Mouse (Mus musculus): ENCODE results near the gene 1700003F12Rik. TPM values are rescaled to one million over a fixed set of nuclear protein-coding genes. Genes with fewer than 3 reads are reported as not detected.

1700003F12Rik gene
- polyA plus RNA-seq, 1 experiment from 2014 or later: 1.1 TPM

DNA sequence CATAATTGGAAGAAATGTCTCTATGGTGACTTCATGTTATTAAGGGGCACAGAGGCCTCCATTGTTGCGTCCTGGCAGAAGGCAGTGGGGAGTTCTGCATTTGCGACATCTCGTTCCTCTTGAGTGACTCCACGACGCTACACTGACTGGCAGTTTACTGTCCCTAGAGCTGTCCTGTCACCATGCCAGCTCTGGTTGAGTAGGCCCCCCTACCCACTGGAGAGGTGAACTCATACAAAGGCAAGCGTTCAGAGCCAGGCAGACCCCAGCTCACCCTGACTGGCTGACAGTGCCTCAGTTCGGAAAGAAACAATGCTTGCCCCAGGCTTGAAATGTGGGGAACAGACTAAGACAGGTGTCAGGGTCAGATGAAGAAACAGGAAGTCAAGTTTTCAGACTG lies 27.4 kb downstream of the 1700003F12Rik start:
- 33% methylated on average over 7 of the region's 7 CpGs for WGBS
- Histone ChIP-seq H3K4me2 (ENCODE audit: low read length) (no peak overlapping the region), H3K4me3 (replicated peaks; ENCODE audit: low read depth, low read length) (no peak overlapping the region), H3K36me3 (ENCODE audit: control insufficient read depth, insufficient read depth, low read length) (no peaks in the 10 kb centered on the region), H3K4me1 (ENCODE audit: control insufficient read depth, insufficient read depth, low read length) (peaks cover 12% of the 10 kb centered on the region), H3K27ac (replicated peaks; ENCODE audit: low read depth, low read length) (0 out of 2 replicates have a peak overlapping the region, but pooled peaks have one; percentile 5), H3K27me3 (ENCODE audit: control insufficient read depth, insufficient read depth, low read length) (no peaks in the 10 kb centered on the region), H3K9me3 (ENCODE audit: control insufficient read depth, low read length) (no peaks in the 10 kb centered on the region), H3K9ac (replicated peaks; ENCODE audit: low read length) (no peak overlapping the region)
- no peak for ATAC-seq (ENCODE audit: low FRiP score, low TSS enrichment)
- no peak for DNase-seq

DNA sequence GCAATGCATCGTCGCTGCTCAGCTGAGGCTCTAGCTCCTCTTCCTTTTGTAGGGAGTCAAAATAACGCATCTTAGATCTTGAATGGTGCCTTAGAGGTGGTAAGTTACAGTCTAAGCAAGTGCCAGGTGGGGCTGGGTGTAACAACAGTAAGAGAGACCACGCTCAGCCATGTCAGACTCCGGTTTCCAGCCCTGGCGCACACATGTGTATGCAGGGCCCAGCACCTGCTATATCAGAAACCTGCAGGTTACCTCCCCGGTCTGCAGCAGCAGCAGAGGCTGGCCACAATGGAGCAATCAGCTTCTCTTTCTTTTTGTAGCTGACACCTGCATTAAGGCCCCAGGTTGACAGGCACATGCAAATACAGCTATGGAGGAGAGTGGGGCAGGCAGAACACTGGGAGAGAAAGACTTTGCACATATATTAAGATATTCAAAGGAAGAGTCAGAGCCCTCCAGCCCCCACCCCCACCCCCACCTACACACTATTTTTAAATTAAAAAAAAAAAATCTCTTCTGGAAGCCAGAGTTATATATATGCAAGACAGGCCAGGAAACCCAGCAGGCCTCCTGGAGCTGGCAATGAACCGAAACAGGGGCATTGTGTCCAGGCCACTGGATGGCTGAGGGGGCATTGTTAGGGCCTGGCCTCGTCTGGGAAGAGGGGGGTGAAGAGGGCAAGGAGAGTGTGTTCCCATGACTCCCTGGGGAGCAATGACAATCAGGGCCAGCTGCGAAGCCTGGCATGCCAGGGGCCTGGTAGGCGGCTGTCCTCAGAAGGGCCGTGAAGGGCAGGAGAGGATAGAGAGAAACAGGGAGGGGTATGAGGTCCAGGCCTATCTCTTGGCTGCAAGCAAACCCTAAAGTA lies 30.2 kb downstream of the 1700003F12Rik start:
- peak overlapping the region; percentile 73 for H3K27ac ChIP-seq (replicated peaks; ENCODE audit: low read depth, low read length)
- ATAC-seq (ENCODE audit: low FRiP score, low TSS enrichment): peak; percentile 82
- H3K9me3 ChIP-seq (ENCODE audit: control insufficient read depth, low read length): no peaks in the 10 kb centered on the region
- 12% methylated on average over 12 of the region's 12 CpGs for WGBS
- H3K4me3 ChIP-seq (replicated peaks; ENCODE audit: low read depth, low read length): no peak overlapping the region
- no peaks in the 10 kb centered on the region for H3K36me3 ChIP-seq (ENCODE audit: control insufficient read depth, insufficient read depth, low read length)
- peaks cover 12% of the 10 kb centered on the region for H3K4me1 ChIP-seq (ENCODE audit: control insufficient read depth, insufficient read depth, low read length)
- no peak overlapping the region; the same call in 1 of the 2 replicates for H3K9ac ChIP-seq (replicated peaks; ENCODE audit: low read length)
- no peaks in the 10 kb centered on the region for H3K27me3 ChIP-seq (ENCODE audit: control insufficient read depth, insufficient read depth, low read length)
- no peak overlapping the region for H3K4me2 ChIP-seq (ENCODE audit: low read length)
- DNase-seq: peak; percentile 71

DNA sequence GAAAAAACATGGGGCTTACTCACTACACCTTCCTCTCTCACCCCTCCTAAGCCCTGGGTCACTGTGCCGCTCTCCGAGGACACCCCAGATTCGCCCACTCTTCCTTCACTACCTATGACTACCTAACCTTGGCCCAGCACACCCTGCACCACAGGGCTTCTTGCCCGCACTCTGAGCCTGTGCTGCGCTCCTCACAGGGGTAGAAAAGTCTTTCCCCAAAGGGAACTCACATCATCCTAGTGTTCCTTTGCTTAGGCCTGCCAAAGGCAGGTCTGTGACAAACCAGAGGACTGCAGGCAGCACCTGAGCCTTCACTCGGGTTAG lies 30.8 kb downstream of the 1700003F12Rik start:
- H3K27me3 ChIP-seq (ENCODE audit: control insufficient read depth, insufficient read depth, low read length): no peaks in the 10 kb centered on the region
- no peak overlapping the region for H3K4me2 ChIP-seq (ENCODE audit: low read length)
- no peak overlapping the region for H3K4me3 ChIP-seq (replicated peaks; ENCODE audit: low read depth, low read length)
- peak overlapping the region; percentile 68 for H3K27ac ChIP-seq (replicated peaks; ENCODE audit: low read depth, low read length)
- DNase-seq (no peak), ATAC-seq (ENCODE audit: low FRiP score, low TSS enrichment) (peak; percentile 58)
- H3K4me1 ChIP-seq (ENCODE audit: control insufficient read depth, insufficient read depth, low read length): peaks cover 12% of the 10 kb centered on the region
- WGBS: 38% methylated on average over 6 of the region's 6 CpGs
- H3K36me3 ChIP-seq (ENCODE audit: control insufficient read depth, insufficient read depth, low read length): no peaks in the 10 kb centered on the region
- H3K9me3 ChIP-seq (ENCODE audit: control insufficient read depth, low read length): no peaks in the 10 kb centered on the region
- no peak overlapping the region for H3K9ac ChIP-seq (replicated peaks; ENCODE audit: low read length)

DNA sequence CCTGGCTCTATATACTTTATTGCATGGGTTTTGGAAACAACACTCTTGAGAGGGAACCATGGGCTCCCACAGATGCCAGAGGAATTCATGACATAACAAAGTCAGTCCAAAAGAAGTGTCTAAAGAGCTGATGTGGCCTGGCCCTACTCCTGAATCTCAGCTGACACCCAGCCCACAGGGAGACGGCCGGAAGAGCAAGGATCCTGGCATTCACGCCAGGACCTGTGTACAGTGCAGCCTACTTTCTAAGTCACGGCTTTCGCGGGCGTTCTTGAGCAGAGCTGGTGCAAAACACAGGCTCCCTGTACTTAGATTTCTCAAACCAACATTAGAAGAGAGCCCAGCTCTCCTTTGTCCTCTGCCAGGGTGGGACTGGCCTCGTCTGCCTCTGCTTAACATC lies 33.7 kb downstream of the 1700003F12Rik start:
- DNase-seq (no peak), ATAC-seq (ENCODE audit: low FRiP score, low TSS enrichment) (no peak)
- H3K4me1 ChIP-seq (ENCODE audit: control insufficient read depth, insufficient read depth, low read length): peaks cover 20% of the 10 kb centered on the region
- WGBS: 77% methylated on average over 8 of the region's 8 CpGs
- H3K9ac ChIP-seq (replicated peaks; ENCODE audit: low read length): no peak overlapping the region
- H3K27ac ChIP-seq (replicated peaks; ENCODE audit: low read depth, low read length): no peak overlapping the region
- no peaks in the 10 kb centered on the region for H3K27me3 ChIP-seq (ENCODE audit: control insufficient read depth, insufficient read depth, low read length)
- H3K4me2 ChIP-seq (ENCODE audit: low read length): no peak overlapping the region
- no peaks in the 10 kb centered on the region for H3K9me3 ChIP-seq (ENCODE audit: control insufficient read depth, low read length)
- no peak overlapping the region for H3K4me3 ChIP-seq (replicated peaks; ENCODE audit: low read depth, low read length)
- H3K36me3 ChIP-seq (ENCODE audit: control insufficient read depth, insufficient read depth, low read length): no peaks in the 10 kb centered on the region

DNA sequence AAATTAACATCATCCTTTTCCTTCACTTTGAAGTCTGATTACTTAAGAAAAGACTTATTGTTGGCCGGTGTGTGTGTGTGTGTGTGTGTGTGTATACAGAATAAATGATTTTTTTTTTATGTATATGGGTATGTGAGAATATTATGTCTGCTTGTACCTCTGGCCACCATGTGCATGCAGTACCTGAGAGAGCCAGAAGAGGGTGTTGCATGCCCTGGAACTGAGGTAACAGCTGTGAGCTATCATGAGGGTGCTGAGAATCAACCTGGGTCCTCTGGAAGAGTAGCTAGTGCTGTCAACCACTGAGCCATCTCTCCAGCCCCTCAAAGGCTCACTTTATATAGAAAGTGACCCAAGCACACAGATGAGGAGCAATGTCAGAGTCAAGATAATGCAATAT lies 34.5 kb downstream of the 1700003F12Rik start:
- Histone ChIP-seq H3K4me1 (ENCODE audit: control insufficient read depth, insufficient read depth, low read length) (peaks cover 20% of the 10 kb centered on the region), H3K36me3 (ENCODE audit: control insufficient read depth, insufficient read depth, low read length) (no peaks in the 10 kb centered on the region), H3K27me3 (ENCODE audit: control insufficient read depth, insufficient read depth, low read length) (no peaks in the 10 kb centered on the region), H3K27ac (replicated peaks; ENCODE audit: low read depth, low read length) (no peak overlapping the region), H3K4me2 (ENCODE audit: low read length) (no peak overlapping the region), H3K4me3 (replicated peaks; ENCODE audit: low read depth, low read length) (no peak overlapping the region), H3K9ac (replicated peaks; ENCODE audit: low read length) (no peak overlapping the region), H3K9me3 (ENCODE audit: control insufficient read depth, low read length) (no peaks in the 10 kb centered on the region)
- ATAC-seq (ENCODE audit: low FRiP score, low TSS enrichment): no peak
- DNase-seq: no peak
- WGBS: 93% methylated on average over 1 of the region's 1 CpGs

DNA sequence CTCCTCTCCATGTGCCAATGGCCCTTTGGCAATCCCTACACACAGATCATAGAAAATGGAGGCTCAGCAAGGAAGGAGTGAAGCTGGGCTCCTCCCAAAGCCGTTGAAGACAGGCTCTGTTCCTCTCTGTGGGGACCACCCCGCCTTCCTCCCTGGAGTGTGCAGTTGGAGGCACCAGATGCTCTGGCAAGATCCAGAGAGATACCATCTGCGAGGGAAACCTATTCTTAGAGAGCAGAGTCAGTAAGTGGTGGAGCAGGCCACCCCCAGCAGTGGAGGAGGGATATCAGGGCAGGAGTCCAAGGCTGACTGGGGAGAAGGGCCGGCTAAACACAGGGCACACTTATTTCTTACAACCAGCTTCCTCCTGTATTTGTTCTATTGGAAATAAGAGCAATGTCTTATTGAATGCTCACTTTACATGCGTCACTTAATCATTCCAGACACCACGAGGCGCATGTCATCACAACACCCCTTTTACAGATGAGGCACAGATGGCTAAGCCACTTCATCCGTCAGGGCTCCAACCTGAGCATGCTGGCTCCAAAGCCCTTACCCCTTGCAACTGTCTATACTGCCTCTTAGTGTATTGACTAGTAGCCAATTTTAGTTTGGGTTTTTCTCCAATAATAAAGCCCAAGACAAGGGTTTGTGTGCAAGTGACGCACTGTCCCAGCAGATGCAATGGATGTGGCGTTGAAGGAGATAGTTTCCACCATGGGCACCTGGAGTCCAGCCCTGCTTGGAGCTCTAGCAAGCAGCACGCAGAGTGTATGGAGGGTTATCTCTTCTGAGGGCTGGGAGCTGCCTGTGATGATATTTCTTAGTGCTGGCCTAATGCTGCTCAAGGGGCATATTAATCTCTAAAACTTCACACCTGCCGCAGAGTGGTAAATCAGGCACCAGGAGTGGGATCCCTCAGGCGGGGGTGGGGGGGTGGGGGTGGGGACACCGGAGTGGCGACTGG lies 37.3 kb downstream of the 1700003F12Rik start:
- Histone ChIP-seq H3K9me3 (ENCODE audit: control insufficient read depth, low read length) (no peaks in the 10 kb centered on the region), H3K4me1 (ENCODE audit: control insufficient read depth, insufficient read depth, low read length) (peaks cover 8% of the 10 kb centered on the region; the same call in 1 of the 2 replicates), H3K4me3 (replicated peaks; ENCODE audit: low read depth, low read length) (no peak overlapping the region), H3K36me3 (ENCODE audit: control insufficient read depth, insufficient read depth, low read length) (peaks cover 6% of the 10 kb centered on the region; the same call in 1 of the 2 replicates), H3K27ac (replicated peaks; ENCODE audit: low read depth, low read length) (peak overlapping the region; percentile 26; the same call in 1 of the 2 replicates), H3K9ac (replicated peaks; ENCODE audit: low read length) (no peak overlapping the region), H3K27me3 (ENCODE audit: control insufficient read depth, insufficient read depth, low read length) (no peaks in the 10 kb centered on the region), H3K4me2 (ENCODE audit: low read length) (no peak overlapping the region)
- WGBS: 61% methylated on average over 15 of the region's 15 CpGs
- peak; percentile 56 for DNase-seq
- peak; percentile 83 for ATAC-seq (ENCODE audit: low FRiP score, low TSS enrichment)

DNA sequence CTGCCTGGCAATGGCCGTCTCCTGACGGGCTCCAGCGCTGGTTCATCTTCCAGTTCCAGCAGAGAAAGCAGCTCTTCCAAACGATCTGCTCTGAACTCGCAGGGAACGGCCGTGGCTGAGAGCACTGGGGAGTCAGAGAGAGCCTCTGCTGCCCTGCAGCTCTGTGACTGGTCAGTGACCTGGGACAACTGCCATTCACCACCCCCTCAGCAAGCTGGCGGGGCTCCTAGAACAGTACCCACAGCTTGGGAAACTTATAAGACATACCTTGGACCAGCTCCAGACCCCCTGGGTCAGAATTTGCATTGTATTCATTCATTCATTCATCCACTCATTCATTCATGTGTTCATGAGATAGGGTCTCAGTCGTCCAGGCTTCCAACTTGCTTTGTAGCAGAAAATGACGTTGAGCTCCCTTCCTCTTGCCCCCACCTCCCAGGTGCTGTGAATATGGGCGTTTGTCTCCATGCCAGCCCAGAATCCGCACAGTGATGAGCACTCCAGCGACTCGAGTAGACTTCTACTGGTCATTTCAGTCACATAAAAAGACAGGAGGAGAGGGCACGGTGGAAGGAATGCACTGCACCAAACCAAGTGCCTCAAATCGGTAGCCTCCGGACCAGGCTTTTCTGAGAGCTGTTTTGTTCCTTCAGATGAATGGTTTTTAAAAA lies 38.2 kb downstream of the 1700003F12Rik start:
- no peak overlapping the region for H3K9ac ChIP-seq (replicated peaks; ENCODE audit: low read length)
- DNase-seq (no peak), ATAC-seq (ENCODE audit: low FRiP score, low TSS enrichment) (no peak)
- peaks cover 6% of the 10 kb centered on the region; the same call in 1 of the 2 replicates for H3K36me3 ChIP-seq (ENCODE audit: control insufficient read depth, insufficient read depth, low read length)
- no peak overlapping the region for H3K4me2 ChIP-seq (ENCODE audit: low read length)
- 70% methylated on average over 17 of the region's 17 CpGs for WGBS
- 0 out of 2 replicates have a peak overlapping the region, but pooled peaks have one; percentile 37 for H3K27ac ChIP-seq (replicated peaks; ENCODE audit: low read depth, low read length)
- H3K4me1 ChIP-seq (ENCODE audit: control insufficient read depth, insufficient read depth, low read length): peaks cover 8% of the 10 kb centered on the region; the same call in 1 of the 2 replicates
- no peaks in the 10 kb centered on the region for H3K9me3 ChIP-seq (ENCODE audit: control insufficient read depth, low read length)
- H3K27me3 ChIP-seq (ENCODE audit: control insufficient read depth, insufficient read depth, low read length): no peaks in the 10 kb centered on the region
- H3K4me3 ChIP-seq (replicated peaks; ENCODE audit: low read depth, low read length): no peak overlapping the region

DNA sequence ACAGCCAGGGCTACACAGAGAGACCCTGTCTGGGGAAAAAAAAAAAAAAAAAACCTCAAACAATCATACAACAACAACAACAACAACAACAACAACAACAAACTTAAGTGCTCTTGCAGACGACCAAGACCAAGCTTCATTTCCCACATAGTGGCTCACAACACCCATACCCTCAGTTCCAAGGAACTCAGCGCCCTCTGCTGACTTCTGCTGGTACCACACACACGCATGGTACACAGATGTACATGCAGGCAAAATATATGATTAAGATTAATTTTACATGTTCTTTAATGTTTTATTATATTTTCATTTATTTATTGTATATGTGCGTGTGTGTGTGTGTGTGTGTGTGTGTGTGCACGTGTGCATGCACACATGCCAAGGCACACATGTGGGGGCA lies 39.5 kb downstream of the 1700003F12Rik start:
- H3K4me1 ChIP-seq (ENCODE audit: control insufficient read depth, insufficient read depth, low read length): peaks cover 8% of the 10 kb centered on the region; the same call in 1 of the 2 replicates
- no peak overlapping the region for H3K4me2 ChIP-seq (ENCODE audit: low read length)
- H3K9me3 ChIP-seq (ENCODE audit: control insufficient read depth, low read length): no peaks in the 10 kb centered on the region
- H3K36me3 ChIP-seq (ENCODE audit: control insufficient read depth, insufficient read depth, low read length): peaks cover 6% of the 10 kb centered on the region; the same call in 1 of the 2 replicates
- no peaks in the 10 kb centered on the region for H3K27me3 ChIP-seq (ENCODE audit: control insufficient read depth, insufficient read depth, low read length)
- no peak overlapping the region for H3K9ac ChIP-seq (replicated peaks; ENCODE audit: low read length)
- H3K4me3 ChIP-seq (replicated peaks; ENCODE audit: low read depth, low read length): no peak overlapping the region
- ATAC-seq (ENCODE audit: low FRiP score, low TSS enrichment): no peak
- WGBS: 78% methylated on average over 5 of the region's 5 CpGs
- H3K27ac ChIP-seq (replicated peaks; ENCODE audit: low read depth, low read length): no peak overlapping the region
- DNase-seq: peak; percentile 42

All from midbrain, embryonic 14.5 days (tissue).